ENCODE assay signal across 8 mouse cellular contexts in genomic region chr11:55022508-55022907, GRCm38 (mm10). TPM values are rescaled to one million over a fixed set of nuclear protein-coding genes. Genes with fewer than 3 reads are reported as not detected.
DNase-seq lines count a peak whose midpoint lies in the region; ATAC-seq and TF ChIP-seq lines count a peak whose summit lies in the region.

No protein-coding gene starts in this region.

- H3K4me3 ChIP-seq in gastrocnemius, adult 2 months = peak overlapping the region; percentile 52
- no peak overlapping the region for H3K4me3 ChIP-seq in MEL (ENCODE audit: control insufficient read depth in 1 of 2, insufficient read depth in 1 of 2, low read depth in 2 of 2, low read length in 2 of 2)
- H3K4me3 ChIP-seq in heart, postnatal 0 days (ENCODE audit: low read depth, low read length) = no peak overlapping the region

- no peaks in the 10 kb centered on the region for H3K9me3 ChIP-seq in MEL (replicated peaks; ENCODE audit: insufficient read depth, low read length)
- no peaks in the 10 kb centered on the region for H3K9me3 ChIP-seq in heart, postnatal 0 days (replicated peaks; ENCODE audit: control insufficient read depth, low read length)

- TF ChIP-seq CTCF in gastrocnemius, adult 2 months (IDR thresholded peaks at IDR 0.05) = no peak
- TF ChIP-seq CTCF in MEL (IDR thresholded peaks at IDR 0.05 in 2 of 3, conservative IDR thresholded peaks at IDR 0.05 in 1 of 3; ENCODE audit: control insufficient read depth in 1 of 3, insufficient read depth in 1 of 3, low read depth in 2 of 3, low read length in 3 of 3, poor library complexity in 1 of 3, severe bottlenecking in 1 of 3) = no peak
- no peak for TF ChIP-seq CTCF in heart, postnatal 0 days (IDR thresholded peaks at IDR 0.05; ENCODE audit: low read depth)

- intact Hi-C loops in gastrocnemius, adult 2 months (cut with DNase I) = no loop called here

- TF ChIP-seq POLR2A in MEL (IDR thresholded peaks at IDR 0.05; ENCODE audit: control insufficient read depth in 1 of 2, insufficient read depth in 1 of 2, low read depth in 1 of 2, low read length in 2 of 2, poor library complexity in 1 of 2) = no peak

- H3K79me2 ChIP-seq in MEL (ENCODE audit: control insufficient read depth, insufficient read depth, low read length, poor library complexity) = no peaks in the 10 kb centered on the region

- peak overlapping the region; percentile 30 for H3K4me2 ChIP-seq in heart, postnatal 0 days (ENCODE audit: low read depth, low read length)

- no peak for TF ChIP-seq EP300 in MEL (IDR thresholded peaks at IDR 0.05; ENCODE audit: low read depth in 1 of 2, low read length in 2 of 2)
- no peak for TF ChIP-seq EP300 in heart, postnatal 0 days (IDR thresholded peaks at IDR 0.05; ENCODE audit: low read depth)

- WGBS in heart, postnatal 0 days = 40% methylated on average over 5 of the region's 5 CpGs

- peak overlapping the region; percentile 90 for H3K27ac ChIP-seq in gastrocnemius, adult 2 months
- peak overlapping the region; percentile 36 for H3K27ac ChIP-seq in MEL (ENCODE audit: control insufficient read depth, low read depth, low read length)
- peak overlapping the region; percentile 93 for H3K27ac ChIP-seq in heart, postnatal 0 days (ENCODE audit: low read depth)

- TF ChIP-seq RAD21 in MEL (IDR thresholded peaks at IDR 0.05; ENCODE audit: low read depth, low read length) = no peak

- no peaks in the 10 kb centered on the region for H3K27me3 ChIP-seq in MEL (ENCODE audit: control insufficient read depth in 1 of 2, insufficient read depth in 2 of 2, low read length in 2 of 2)
- no peaks in the 10 kb centered on the region for H3K27me3 ChIP-seq in heart, postnatal 0 days (ENCODE audit: control insufficient read depth, insufficient read depth, low read length)

- peaks cover 4 to 22% of the 10 kb centered on the region in 2 experiments for H3K4me1 ChIP-seq in MEL (ENCODE audit: control insufficient read depth in 1 of 2, insufficient read depth in 2 of 2, low read length in 2 of 2)
- H3K4me1 ChIP-seq in heart, postnatal 0 days (ENCODE audit: control insufficient read depth, insufficient read depth) = peaks cover 91% of the 10 kb centered on the region

- no peak; the same call in 1 of the 2 replicates for ATAC-seq in heart, postnatal 0 days (ENCODE audit: insufficient read depth, low read depth)

- no peak for DNase-seq in gastrocnemius, adult 2 months
- DNase-seq in gastrocnemius, postnatal 25 days = no peak
- no peak for DNase-seq in MEL (ENCODE audit: low read depth, low spot score)
- no peak for DNase-seq in heart, postnatal 0 days (ENCODE audit: low spot score)
- peak; percentile 48 for DNase-seq in lung, postnatal 36 days
- no peak for DNase-seq in ovary, adult 18-20 months (ENCODE audit: low spot score)
- no peak for DNase-seq in kidney, adult 18-20 months
- DNase-seq in right cerebral cortex, adult 18-20 months = no peak

- no peak overlapping the region for H3K9ac ChIP-seq in MEL (ENCODE audit: control insufficient read depth, low read depth, low read length, poor library complexity, severe bottlenecking)
- peak overlapping the region; percentile 8; the same call in 1 of the 2 replicates for H3K9ac ChIP-seq in heart, postnatal 0 days (replicated peaks; ENCODE audit: low read depth, low read length)

- peaks cover 0 to 17% of the 10 kb centered on the region in 2 experiments; a peak in 2 of 4 replicates for H3K36me3 ChIP-seq in MEL (ENCODE audit: control insufficient read depth in 1 of 2, insufficient read depth in 2 of 2, low read length in 2 of 2)
- H3K36me3 ChIP-seq in heart, postnatal 0 days (replicated peaks; ENCODE audit: control insufficient read depth, insufficient read depth, low read length) = peaks cover 46% of the 10 kb centered on the region

TF ChIP-seq in MEL, 35 proteins besides CTCF, POLR2A, EP300 and RAD21:
- no peak for TF ChIP-seq MAFK (IDR thresholded peaks at IDR 0.05; ENCODE audit: borderline replicate concordance, low read depth, low read length)
- TF ChIP-seq MXI1 (IDR thresholded peaks at IDR 0.05; ENCODE audit: low read depth, low read length) = no peak

RNA-seq across cellular contexts. Expression of gene Anxa6, which starts 10.7 kb away (rescaled TPM):
- 100 to 1,000 TPM; 166 to 187 TPM for total RNA-seq in gastrocnemius, adult 2 months (2021)
- total RNA-seq in gastrocnemius, postnatal 25 days (2021) = 100 to 1,000 TPM; 180 to 209 TPM
- 47.0 and 49.0 TPM in 2 replicates for total RNA-seq in MEL (2012; rRNA removed)
- polyA plus RNA-seq in MEL (2012; ENCODE audit: insufficient read depth in 1 of 2, insufficient read length in 2 of 2, low read depth in 1 of 2, low replicate concordance in 2 of 2, missing spikeins in 1 of 2) = 10 to 100 TPM in 1 of 2 experiments, not detected in 1; 49.4 TPM
- 306 and 424 TPM in 2 replicates for total RNA-seq in heart, postnatal 0 days (2014; rRNA removed; ENCODE audit: low replicate concordance)
- polyA plus RNA-seq in heart, postnatal 0 days (2015; fragmentation: Nextera tagmentation; extraction: Ambion mirVana) = 250 and 254 TPM in 2 replicates

RNA-seq across cellular contexts. Expression of gene Ccdc69, which starts 55.4 kb away (rescaled TPM):
- 1 to 10 TPM; 3.6 to 3.9 TPM for total RNA-seq in gastrocnemius, adult 2 months (2021)
- 1 to 10 TPM; 5.9 to 6.2 TPM for total RNA-seq in gastrocnemius, postnatal 25 days (2021)
- 0.31 and 0.72 TPM in 2 replicates for total RNA-seq in MEL (2012; rRNA removed)
- under 1 TPM in 1 of 2 experiments, not detected in 1; 0.42 TPM for polyA plus RNA-seq in MEL (2012; ENCODE audit: insufficient read depth in 1 of 2, insufficient read length in 2 of 2, low read depth in 1 of 2, low replicate concordance in 2 of 2, missing spikeins in 1 of 2)
- total RNA-seq in heart, postnatal 0 days (2014; rRNA removed; ENCODE audit: low replicate concordance) = 17.6 and 22.2 TPM in 2 replicates
- polyA plus RNA-seq in heart, postnatal 0 days (2015; fragmentation: Nextera tagmentation; extraction: Ambion mirVana) = 22.0 and 22.3 TPM in 2 replicates

RNA-seq across cellular contexts. Expression of gene Tnip1, which starts 59.8 kb away (rescaled TPM):
- 10 to 100 TPM; 29.8 to 31.7 TPM for total RNA-seq in gastrocnemius, adult 2 months (2021)
- 10 to 100 TPM; 27.6 to 31.9 TPM for total RNA-seq in gastrocnemius, postnatal 25 days (2021)
- total RNA-seq in MEL (2012; rRNA removed) = 8.1 and 10.5 TPM in 2 replicates
- 10 to 100 TPM in 1 of 2 experiments, not detected in 1; 19.7 TPM for polyA plus RNA-seq in MEL (2012; ENCODE audit: insufficient read depth in 1 of 2, insufficient read length in 2 of 2, low read depth in 1 of 2, low replicate concordance in 2 of 2, missing spikeins in 1 of 2)
- total RNA-seq in heart, postnatal 0 days (2014; rRNA removed; ENCODE audit: low replicate concordance) = 16.6 and 19.9 TPM in 2 replicates
- 19.7 and 22.7 TPM in 2 replicates for polyA plus RNA-seq in heart, postnatal 0 days (2015; fragmentation: Nextera tagmentation; extraction: Ambion mirVana)

Comparison
In these comparisons a context has a peak if more than half of its experiments do, and no peak if none do; other contexts are left out.
1. H3K27ac ChIP-seq: peak in every context shown above with its lines; median percentile 93 in heart, postnatal 0 days; 90 in gastrocnemius, adult 2 months; 36 in MEL.